Mouse (Mus musculus): Measurements from ENCODE around the gene Atp8b3. TPM values are rescaled to one million over a fixed set of nuclear protein-coding genes. Genes with fewer than 3 reads are reported as not detected.
A peak's percentile ranks its signal among the peaks of the same experiment; 100 is the strongest.

The Atp8b3 gene
- polyA plus RNA-seq, 1 experiment from 2014 or later, result 0.94 TPM

- Histone ChIP-seq H3K4me2 (replicated peaks) (peak within 1 kb of the TSS; percentile 94), H3K36me3 (no peaks in the 10 kb centered on the region), H3K27ac (peak within 1 kb of the TSS; percentile 91), H3K4me1 (replicated peaks) (peaks cover 52% of the 10 kb centered on the region), H3K4me3 (replicated peaks) (peak within 1 kb of the TSS; percentile 65), H3K27me3 (no peaks in the 10 kb centered on the region), H3K9ac (replicated peaks) (peak within 1 kb of the TSS; percentile 93), H3K9me3 (no peaks in the 10 kb centered on the region)
- under 1% methylated on average over 70 of the region's 72 CpGs for WGBS
- ATAC-seq, result peak; percentile 78
Observed at GRCm38 (mm10) chr10:80561116-80561944, 22.4 kb upstream of the Atp8b3 start, which contains the start of gene Rexo1. Gene Rexo1 (minus strand): TSS chr10:80561560.

- WGBS, result 1% methylated on average over 13 of the region's 13 CpGs
- Histone ChIP-seq H3K4me1 (replicated peaks) (peaks cover 46% of the 10 kb centered on the region), H3K4me3 (replicated peaks) (peak overlapping the region; percentile 65), H3K4me2 (replicated peaks) (peak overlapping the region; percentile 94), H3K27ac (peak overlapping the region; percentile 91; the same call in 1 of the 2 replicates), H3K27me3 (no peaks in the 10 kb centered on the region), H3K36me3 (no peaks in the 10 kb centered on the region), H3K9ac (replicated peaks) (peak overlapping the region; percentile 93), H3K9me3 (no peaks in the 10 kb centered on the region)
- peak; percentile 3 for ATAC-seq
Observed at GRCm38 (mm10) chr10:80560621-80561020, 21.7 kb upstream of the Atp8b3 start.

GRCm38 (mm10) chr10:80559431-80559830, 20.5 kb upstream of the Atp8b3 start:
- WGBS, result 95% methylated on average over 7 of the region's 7 CpGs
- H3K36me3 ChIP-seq, result no peaks in the 10 kb centered on the region
- H3K4me1 ChIP-seq (replicated peaks), result peaks cover 46% of the 10 kb centered on the region
- no peaks in the 10 kb centered on the region for H3K9me3 ChIP-seq
- H3K4me2 ChIP-seq (replicated peaks), result 0 out of 2 replicates have a peak overlapping the region, but pooled peaks have one; percentile 12
- no peak overlapping the region for H3K4me3 ChIP-seq (replicated peaks)
- H3K27ac ChIP-seq, result no peak overlapping the region
- H3K27me3 ChIP-seq, result no peaks in the 10 kb centered on the region
- H3K9ac ChIP-seq (replicated peaks), result no peak overlapping the region
- no peak for ATAC-seq

GRCm38 (mm10) chr10:80557346-80557965, 18.5 kb upstream of the Atp8b3 start:
- Histone ChIP-seq H3K4me1 (replicated peaks) (peaks cover 40% of the 10 kb centered on the region), H3K4me2 (replicated peaks) (no peak overlapping the region), H3K9ac (replicated peaks) (peak overlapping the region; percentile 33; the same call in 1 of the 2 replicates), H3K36me3 (no peaks in the 10 kb centered on the region), H3K27me3 (no peaks in the 10 kb centered on the region), H3K27ac (no peak overlapping the region), H3K9me3 (no peaks in the 10 kb centered on the region), H3K4me3 (replicated peaks) (no peak overlapping the region)
- ATAC-seq, result no peak
- WGBS, result 35% methylated on average over 5 of the region's 5 CpGs

GRCm38 (mm10) chr10:80553997-80554396, 15.1 kb upstream of the Atp8b3 start:
- H3K9ac ChIP-seq (replicated peaks), result no peak overlapping the region
- no peak overlapping the region for H3K4me3 ChIP-seq (replicated peaks)
- H3K36me3 ChIP-seq, result peaks cover 19% of the 10 kb centered on the region
- 85% methylated on average over 6 of the region's 6 CpGs for WGBS
- H3K27me3 ChIP-seq, result no peaks in the 10 kb centered on the region
- H3K4me1 ChIP-seq (replicated peaks), result peaks cover 19% of the 10 kb centered on the region
- no peaks in the 10 kb centered on the region for H3K9me3 ChIP-seq
- H3K27ac ChIP-seq, result no peak overlapping the region
- ATAC-seq, result no peak
- H3K4me2 ChIP-seq (replicated peaks), result no peak overlapping the region

GRCm38 (mm10) chr10:80553575-80553974, 14.7 kb upstream of the Atp8b3 start:
- Histone ChIP-seq H3K9ac (replicated peaks) (no peak overlapping the region), H3K4me3 (replicated peaks) (no peak overlapping the region), H3K27me3 (no peaks in the 10 kb centered on the region), H3K9me3 (no peaks in the 10 kb centered on the region), H3K36me3 (peaks cover 23% of the 10 kb centered on the region), H3K4me1 (replicated peaks) (peaks cover 20% of the 10 kb centered on the region), H3K4me2 (replicated peaks) (no peak overlapping the region), H3K27ac (no peak overlapping the region)
- 89% methylated on average over 8 of the region's 8 CpGs for WGBS
- no peak for ATAC-seq

GRCm38 (mm10) chr10:80552364-80552763, 13.4 kb upstream of the Atp8b3 start:
- H3K36me3 ChIP-seq, result peaks cover 35% of the 10 kb centered on the region
- no peak overlapping the region for H3K4me2 ChIP-seq (replicated peaks)
- no peaks in the 10 kb centered on the region for H3K9me3 ChIP-seq
- H3K4me1 ChIP-seq (replicated peaks), result peaks cover 10% of the 10 kb centered on the region
- H3K27me3 ChIP-seq, result no peaks in the 10 kb centered on the region
- no peak overlapping the region for H3K4me3 ChIP-seq (replicated peaks)
- no peak overlapping the region for H3K9ac ChIP-seq (replicated peaks)
- 71% methylated on average over 9 of the region's 9 CpGs for WGBS
- ATAC-seq, result no peak
- H3K27ac ChIP-seq, result no peak overlapping the region

GRCm38 (mm10) chr10:80549279-80549678, 10.4 kb upstream of the Atp8b3 start:
- 89% methylated on average over 21 of the region's 21 CpGs for WGBS
- H3K36me3 ChIP-seq, result peaks cover 66% of the 10 kb centered on the region
- ATAC-seq, result no peak

GRCm38 (mm10) chr10:80548428-80549006, 9.6 kb upstream of the Atp8b3 start:
- Histone ChIP-seq H3K4me3 (replicated peaks) (no peak overlapping the region), H3K9ac (replicated peaks) (no peak overlapping the region), H3K27ac (no peak overlapping the region), H3K27me3 (no peaks in the 10 kb centered on the region), H3K36me3 (peaks cover 74% of the 10 kb centered on the region), H3K9me3 (no peaks in the 10 kb centered on the region), H3K4me1 (replicated peaks) (peaks cover 5% of the 10 kb centered on the region; the same call in 1 of the 2 replicates), H3K4me2 (replicated peaks) (no peak overlapping the region)
- peak; percentile 75 for ATAC-seq
- 76% methylated on average over 10 of the region's 10 CpGs for WGBS

More at GRCm38 (mm10) chr10:80549279-80549678, 10.4 kb upstream of the Atp8b3 start:
- Histone ChIP-seq H3K27ac (no peak overlapping the region), H3K4me1 (replicated peaks) (peaks cover 5% of the 10 kb centered on the region; the same call in 1 of the 2 replicates), H3K4me2 (replicated peaks) (no peak overlapping the region), H3K9ac (replicated peaks) (no peak overlapping the region), H3K9me3 (no peaks in the 10 kb centered on the region), H3K27me3 (no peaks in the 10 kb centered on the region), H3K4me3 (replicated peaks) (no peak overlapping the region)

- no peak overlapping the region for H3K4me3 ChIP-seq (replicated peaks)
- 93% methylated on average over 15 of the region's 15 CpGs for WGBS
- H3K36me3 ChIP-seq, result peaks cover 84% of the 10 kb centered on the region
Observed at GRCm38 (mm10) chr10:80547539-80547938, 8.6 kb upstream of the Atp8b3 start.

GRCm38 (mm10) chr10:80546945-80547344, 8.0 kb upstream of the Atp8b3 start:
- no peak overlapping the region for H3K9ac ChIP-seq (replicated peaks)
- H3K9me3 ChIP-seq, result no peaks in the 10 kb centered on the region
- no peaks in the 10 kb centered on the region for H3K27me3 ChIP-seq
- ATAC-seq, result no peak
- H3K4me3 ChIP-seq (replicated peaks), result no peak overlapping the region
- peaks cover 90% of the 10 kb centered on the region for H3K36me3 ChIP-seq
- H3K27ac ChIP-seq, result no peak overlapping the region
- H3K4me1 ChIP-seq (replicated peaks), result peaks cover 5% of the 10 kb centered on the region; the same call in 1 of the 2 replicates
- WGBS, result 94% methylated on average over 4 of the region's 4 CpGs
- no peak overlapping the region for H3K4me2 ChIP-seq (replicated peaks)

More at GRCm38 (mm10) chr10:80547539-80547938, 8.6 kb upstream of the Atp8b3 start:
- no peak overlapping the region for H3K4me2 ChIP-seq (replicated peaks)
- peaks cover 5% of the 10 kb centered on the region; the same call in 1 of the 2 replicates for H3K4me1 ChIP-seq (replicated peaks)
- no peaks in the 10 kb centered on the region for H3K27me3 ChIP-seq
- H3K9ac ChIP-seq (replicated peaks), result no peak overlapping the region
- ATAC-seq, result no peak
- no peak overlapping the region for H3K27ac ChIP-seq
- H3K9me3 ChIP-seq, result no peaks in the 10 kb centered on the region

- Histone ChIP-seq H3K27me3 (no peaks in the 10 kb centered on the region), H3K36me3 (peaks cover 98% of the 10 kb centered on the region), H3K9me3 (no peaks in the 10 kb centered on the region)
Observed at GRCm38 (mm10) chr10:80545590-80545989, 6.7 kb upstream of the Atp8b3 start.

More at GRCm38 (mm10) chr10:80545590-80545989, 6.7 kb upstream of the Atp8b3 start:
- ATAC-seq, result no peak
- Histone ChIP-seq H3K4me2 (replicated peaks) (no peak overlapping the region), H3K4me3 (replicated peaks) (no peak overlapping the region), H3K9ac (replicated peaks) (no peak overlapping the region), H3K4me1 (replicated peaks) (peaks cover 5% of the 10 kb centered on the region; the same call in 1 of the 2 replicates), H3K27ac (no peak overlapping the region)
- 91% methylated on average over 8 of the region's 8 CpGs for WGBS
